Mouse (Mus musculus): ENCODE results near the gene Grifin. TPM values are rescaled to one million over a fixed set of nuclear protein-coding genes. Genes with fewer than 3 reads are reported as not detected.
A peak's percentile ranks its signal among the peaks of the same experiment; 100 is the strongest.

The Grifin gene
- polyA plus RNA-seq, 1 experiment from 2014 or later, result 0.36 TPM

DNA sequence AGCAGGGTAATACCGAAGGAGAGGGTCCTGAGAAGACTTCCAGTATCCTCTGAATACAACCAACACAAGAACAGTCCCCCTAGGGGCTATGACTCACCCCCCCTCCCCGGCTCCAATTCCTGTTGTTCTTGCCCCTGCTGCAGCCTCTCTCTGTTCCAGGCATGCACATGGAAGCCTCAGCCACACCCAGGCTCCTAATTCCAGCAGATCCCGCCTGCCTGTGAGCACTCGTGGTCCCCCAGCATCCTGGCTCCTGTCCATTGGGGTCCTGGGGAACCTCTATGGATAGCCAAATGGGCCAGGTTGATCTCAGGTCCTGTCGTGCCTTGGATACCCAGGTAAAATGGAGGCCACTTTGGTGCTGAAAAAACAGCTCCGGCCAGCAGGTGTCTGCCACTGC is 19.2 kb downstream of the Grifin start:
- Histone ChIP-seq H3K4me1 (ENCODE audit: control insufficient read depth, insufficient read depth, low read depth, low read length) (peaks cover 8% of the 10 kb centered on the region), H3K4me3 (ENCODE audit: low read length) (no peak overlapping the region), H3K27me3 (replicated peaks; ENCODE audit: control insufficient read depth, insufficient read depth, low read length) (no peaks in the 10 kb centered on the region), H3K9me3 (ENCODE audit: control insufficient read depth, low read length) (no peaks in the 10 kb centered on the region), H3K36me3 (ENCODE audit: control insufficient read depth, insufficient read depth, low read length) (no peaks in the 10 kb centered on the region), H3K9ac (ENCODE audit: low read depth, low read length) (no peak overlapping the region), H3K4me2 (ENCODE audit: low read length) (no peak overlapping the region), H3K27ac (ENCODE audit: low read depth, low read length) (no peak overlapping the region)
- ATAC-seq, result no peak
- 66% methylated on average over 6 of the region's 6 CpGs for WGBS

GRCm38 (mm10) chr5:140542811-140543575 is 21.9 kb downstream of the Grifin start:
- peak overlapping the region; percentile 5; the same call in 1 of the 2 replicates for H3K27ac ChIP-seq (ENCODE audit: low read depth, low read length)
- H3K4me2 ChIP-seq (ENCODE audit: low read length), result no peak overlapping the region
- no peaks in the 10 kb centered on the region for H3K36me3 ChIP-seq (ENCODE audit: control insufficient read depth, insufficient read depth, low read length)
- peaks cover 3% of the 10 kb centered on the region for H3K4me1 ChIP-seq (ENCODE audit: control insufficient read depth, insufficient read depth, low read depth, low read length)
- no peak overlapping the region for H3K4me3 ChIP-seq (ENCODE audit: low read length)
- 43% methylated on average over 9 of the region's 9 CpGs for WGBS
- peak; percentile 95 for ATAC-seq
- no peak overlapping the region for H3K9ac ChIP-seq (ENCODE audit: low read depth, low read length)
- H3K9me3 ChIP-seq (ENCODE audit: control insufficient read depth, low read length), result no peaks in the 10 kb centered on the region
- no peaks in the 10 kb centered on the region for H3K27me3 ChIP-seq (replicated peaks; ENCODE audit: control insufficient read depth, insufficient read depth, low read length)

GRCm38 (mm10) chr5:140540106-140540505 is 24.8 kb downstream of the Grifin start:
- Histone ChIP-seq H3K27ac (ENCODE audit: low read depth, low read length) (no peak overlapping the region), H3K27me3 (replicated peaks; ENCODE audit: control insufficient read depth, insufficient read depth, low read length) (no peaks in the 10 kb centered on the region), H3K9me3 (ENCODE audit: control insufficient read depth, low read length) (no peaks in the 10 kb centered on the region), H3K36me3 (ENCODE audit: control insufficient read depth, insufficient read depth, low read length) (no peaks in the 10 kb centered on the region), H3K4me2 (ENCODE audit: low read length) (no peak overlapping the region), H3K4me3 (ENCODE audit: low read length) (no peak overlapping the region), H3K9ac (ENCODE audit: low read depth, low read length) (no peak overlapping the region), H3K4me1 (ENCODE audit: control insufficient read depth, insufficient read depth, low read depth, low read length) (peaks cover 3% of the 10 kb centered on the region)
- 13% methylated on average over 8 of the region's 8 CpGs for WGBS
- no peak for ATAC-seq

- WGBS, result 76% methylated on average over 13 of the region's 13 CpGs
- no peak overlapping the region for H3K9ac ChIP-seq (ENCODE audit: low read depth, low read length)
- ATAC-seq, result no peak
- no peak overlapping the region for H3K27ac ChIP-seq (ENCODE audit: low read depth, low read length)
- no peak overlapping the region for H3K4me2 ChIP-seq (ENCODE audit: low read length)
- H3K4me1 ChIP-seq (ENCODE audit: control insufficient read depth, insufficient read depth, low read depth, low read length), result peaks cover 3% of the 10 kb centered on the region
- H3K36me3 ChIP-seq (ENCODE audit: control insufficient read depth, insufficient read depth, low read length), result no peaks in the 10 kb centered on the region
- H3K27me3 ChIP-seq (replicated peaks; ENCODE audit: control insufficient read depth, insufficient read depth, low read length), result no peaks in the 10 kb centered on the region
- H3K4me3 ChIP-seq (ENCODE audit: low read length), result no peak overlapping the region
- no peaks in the 10 kb centered on the region for H3K9me3 ChIP-seq (ENCODE audit: control insufficient read depth, low read length)
Measured at GRCm38 (mm10) chr5:140538111-140538683, 26.7 kb downstream of the Grifin start.

GRCm38 (mm10) chr5:140526754-140527153 is 38.1 kb downstream of the Grifin start:
- Histone ChIP-seq H3K4me1 (ENCODE audit: control insufficient read depth, insufficient read depth, low read depth, low read length) (no peaks in the 10 kb centered on the region), H3K4me2 (ENCODE audit: low read length) (no peak overlapping the region), H3K4me3 (ENCODE audit: low read length) (no peak overlapping the region), H3K36me3 (ENCODE audit: control insufficient read depth, insufficient read depth, low read length) (peaks cover 21% of the 10 kb centered on the region), H3K9me3 (ENCODE audit: control insufficient read depth, low read length) (peaks cover 13% of the 10 kb centered on the region; the same call in 1 of the 2 replicates), H3K9ac (ENCODE audit: low read depth, low read length) (no peak overlapping the region), H3K27ac (ENCODE audit: low read depth, low read length) (no peak overlapping the region), H3K27me3 (replicated peaks; ENCODE audit: control insufficient read depth, insufficient read depth, low read length) (no peaks in the 10 kb centered on the region)
- no peak for ATAC-seq
- WGBS, result 62% methylated on average over 2 of the region's 2 CpGs

DNA sequence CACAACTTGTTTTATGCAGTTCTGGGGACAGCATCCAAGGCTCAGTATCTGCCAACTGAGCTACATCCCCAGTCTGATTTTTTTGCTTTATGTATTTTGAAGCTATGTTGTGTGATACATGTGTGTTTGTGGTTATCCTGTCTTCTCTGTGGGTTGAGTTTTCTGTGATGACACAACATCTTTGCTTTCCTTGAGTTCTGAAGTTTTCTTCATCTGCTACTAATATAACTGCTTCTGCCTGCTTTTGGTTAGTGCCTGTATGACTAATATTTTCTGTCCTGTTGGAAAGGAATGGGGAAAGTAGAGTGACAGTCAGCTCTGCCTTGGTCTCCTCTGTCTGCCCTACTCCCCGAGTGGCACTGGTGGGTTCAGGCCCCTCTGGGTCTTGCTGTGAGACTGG is 43.7 kb downstream of the Grifin start:
- Histone ChIP-seq H3K9ac (ENCODE audit: low read depth, low read length) (no peak overlapping the region), H3K4me3 (ENCODE audit: low read length) (no peak overlapping the region), H3K4me2 (ENCODE audit: low read length) (no peak overlapping the region), H3K36me3 (ENCODE audit: control insufficient read depth, insufficient read depth, low read length) (peaks cover 17% of the 10 kb centered on the region), H3K4me1 (ENCODE audit: control insufficient read depth, insufficient read depth, low read depth, low read length) (no peaks in the 10 kb centered on the region), H3K27me3 (replicated peaks; ENCODE audit: control insufficient read depth, insufficient read depth, low read length) (no peaks in the 10 kb centered on the region), H3K27ac (ENCODE audit: low read depth, low read length) (no peak overlapping the region), H3K9me3 (ENCODE audit: control insufficient read depth, low read length) (peaks cover 11% of the 10 kb centered on the region; the same call in 1 of the 2 replicates)
- 93% methylated on average over 1 of the region's 1 CpGs for WGBS
- ATAC-seq, result no peak

DNA sequence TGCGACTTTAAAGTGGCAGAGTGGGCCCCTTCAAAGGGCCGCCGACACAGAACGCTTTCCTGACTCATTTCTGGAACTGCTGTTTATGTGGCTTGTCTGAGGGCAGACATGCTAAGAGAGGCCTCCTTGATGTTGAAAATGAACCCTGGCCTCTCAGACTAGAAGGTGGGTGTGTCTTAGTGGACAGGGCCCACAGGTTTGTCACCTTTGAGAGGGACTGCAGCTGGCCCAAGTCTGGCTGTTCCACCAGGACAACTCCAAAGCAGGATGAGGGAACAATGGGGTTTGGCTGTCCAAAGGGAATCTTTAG is 47.0 kb downstream of the Grifin start:
- ATAC-seq, result no peak
- Histone ChIP-seq H3K27me3 (replicated peaks; ENCODE audit: control insufficient read depth, insufficient read depth, low read length) (no peaks in the 10 kb centered on the region), H3K27ac (ENCODE audit: low read depth, low read length) (no peak overlapping the region), H3K9me3 (ENCODE audit: control insufficient read depth, low read length) (no peaks in the 10 kb centered on the region), H3K4me1 (ENCODE audit: control insufficient read depth, insufficient read depth, low read depth, low read length) (no peaks in the 10 kb centered on the region), H3K4me2 (ENCODE audit: low read length) (no peak overlapping the region), H3K36me3 (ENCODE audit: control insufficient read depth, insufficient read depth, low read length) (no peaks in the 10 kb centered on the region), H3K4me3 (ENCODE audit: low read length) (no peak overlapping the region), H3K9ac (ENCODE audit: low read depth, low read length) (no peak overlapping the region)
- WGBS, result 80% methylated on average over 4 of the region's 4 CpGs

- ATAC-seq, result no peak
- 90% methylated on average over 21 of the region's 21 CpGs for WGBS
- H3K36me3 ChIP-seq (ENCODE audit: control insufficient read depth, insufficient read depth, low read length), result no peaks in the 10 kb centered on the region
- H3K4me1 ChIP-seq (ENCODE audit: control insufficient read depth, insufficient read depth, low read depth, low read length), result no peaks in the 10 kb centered on the region
- H3K9me3 ChIP-seq (ENCODE audit: control insufficient read depth, low read length), result no peaks in the 10 kb centered on the region
- no peak overlapping the region for H3K9ac ChIP-seq (ENCODE audit: low read depth, low read length)
- H3K27me3 ChIP-seq (replicated peaks; ENCODE audit: control insufficient read depth, insufficient read depth, low read length), result no peaks in the 10 kb centered on the region
- no peak overlapping the region for H3K27ac ChIP-seq (ENCODE audit: low read depth, low read length)
- no peak overlapping the region for H3K4me2 ChIP-seq (ENCODE audit: low read length)
- no peak overlapping the region for H3K4me3 ChIP-seq (ENCODE audit: low read length)
Measured at GRCm38 (mm10) chr5:140517159-140517920, 47.5 kb downstream of the Grifin start.

DNA sequence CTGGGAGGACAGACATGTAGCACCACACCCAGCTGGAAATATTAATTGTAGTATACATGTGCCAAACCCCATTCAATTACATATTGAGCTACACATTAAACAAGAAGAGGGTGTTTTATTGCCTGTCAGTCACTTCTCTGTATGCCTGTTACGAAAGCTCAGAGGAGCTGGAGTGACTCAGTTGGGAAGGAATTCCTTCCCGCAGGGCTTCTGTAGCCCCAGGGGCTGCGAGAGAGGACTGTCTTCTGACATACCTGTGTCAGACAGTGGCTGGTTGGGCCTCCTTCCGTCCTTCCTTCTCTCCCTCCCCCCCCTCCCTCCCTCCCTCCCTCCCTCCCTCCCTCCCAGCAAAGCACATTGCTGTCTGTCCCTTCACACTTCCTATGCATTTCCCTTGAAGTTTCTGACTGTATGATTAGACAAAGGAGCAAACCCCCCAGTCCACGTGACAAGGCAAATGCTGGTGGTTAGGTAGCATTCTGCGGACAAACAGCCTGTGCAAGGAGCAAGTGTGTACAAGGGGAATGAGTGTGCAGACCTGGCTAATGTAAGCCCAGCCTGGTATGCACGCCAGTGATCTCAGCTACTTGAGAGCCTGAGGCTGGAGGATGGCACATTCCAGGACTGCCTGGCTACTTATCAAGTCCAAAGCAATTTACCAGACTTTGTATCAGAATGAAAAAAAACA is 49.9 kb downstream of the Grifin start:
- no peaks in the 10 kb centered on the region for H3K27me3 ChIP-seq (replicated peaks; ENCODE audit: control insufficient read depth, insufficient read depth, low read length)
- H3K4me2 ChIP-seq (ENCODE audit: low read length), result no peak overlapping the region
- no peaks in the 10 kb centered on the region for H3K9me3 ChIP-seq (ENCODE audit: control insufficient read depth, low read length)
- no peak overlapping the region for H3K4me3 ChIP-seq (ENCODE audit: low read length)
- no peak overlapping the region for H3K9ac ChIP-seq (ENCODE audit: low read depth, low read length)
- ATAC-seq, result no peak
- WGBS, result 46% methylated on average over 7 of the region's 7 CpGs
- peaks cover 8% of the 10 kb centered on the region for H3K4me1 ChIP-seq (ENCODE audit: control insufficient read depth, insufficient read depth, low read depth, low read length)
- no peaks in the 10 kb centered on the region for H3K36me3 ChIP-seq (ENCODE audit: control insufficient read depth, insufficient read depth, low read length)
- no peak overlapping the region; the same call in 1 of the 2 replicates for H3K27ac ChIP-seq (ENCODE audit: low read depth, low read length)
